Mouse (Mus musculus) mouse embryonic stem cell (cell line): ENCODE data around the gene Dusp12.

Experiments used
- in situ Hi-C, 2 experiments: fragments of 300-500 bp; cut with MboI; formaldehyde crosslinking; loops; 1 replicate in 1 of 2; 3 replicates in 1 of 2; pipeline ENCODE4 v1.14.3; 2019 to 2020; ENCODE audit warnings: low sequenced_read_pairs in 2 of 2, low pct_unique_long_range_greater_than_20kb in 1 of 2, mixed read lengths in 1 of 2; ENCODE audit not compliant: unreplicated experiment in 1 of 2

Gene Dusp12

DNA sequence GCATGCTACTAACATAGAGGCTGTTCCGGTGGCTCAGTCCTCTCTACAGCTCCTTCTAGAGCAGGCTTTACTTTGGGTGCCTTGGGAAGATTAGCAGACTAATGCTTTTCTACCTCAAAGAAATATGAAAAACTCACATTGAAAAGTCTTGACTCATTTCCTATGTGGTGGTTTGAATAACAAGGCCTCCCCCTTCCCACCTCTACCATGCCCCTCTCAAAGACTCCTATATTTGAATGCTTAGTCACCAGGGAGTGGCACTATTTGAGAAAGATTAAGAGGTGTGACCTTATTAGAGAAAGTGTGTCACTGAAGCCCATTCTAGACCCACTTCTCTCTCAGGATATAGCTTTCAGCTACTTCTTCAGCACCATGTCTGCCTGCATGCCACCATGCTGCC lies 55.6 kb downstream of the Dusp12 start:
- in situ Hi-C loops, result no loop called here

DNA sequence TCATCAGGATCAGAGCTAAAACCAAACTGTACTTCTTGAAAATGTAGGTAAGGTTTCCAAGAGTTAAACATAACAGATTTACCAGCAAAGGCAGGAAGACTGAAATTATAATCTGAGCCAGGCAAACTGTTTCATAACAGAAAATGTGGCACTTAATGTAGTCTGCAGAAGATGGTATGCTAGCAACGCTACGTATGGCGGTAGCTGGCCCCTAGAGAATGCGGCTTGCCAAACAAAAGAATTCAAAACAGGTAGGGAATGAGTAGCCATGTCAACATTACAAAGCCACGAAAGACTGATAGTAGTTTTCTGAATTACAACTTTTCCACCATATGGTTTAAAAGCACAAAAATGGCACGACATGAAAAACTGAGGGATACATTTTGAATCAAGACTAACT lies 56.0 kb downstream of the Dusp12 start:
- in situ Hi-C loops, result no loop called here
